Mouse (Mus musculus): ENCODE measurements at regions not wholly inside any gene's neighbourhood (a gene's known extent, or its start where the extent isn't known, plus 50 kb on each side); places are given as distances from the start of the nearest gene placed in this dataset.
A peak's percentile ranks its signal among the peaks of the same experiment; 100 is the strongest.

- Histone ChIP-seq H3K9me3 (ENCODE audit: control insufficient read depth, low read length) (no peaks in the 10 kb centered on the region), H3K9ac (ENCODE audit: low read depth, low read length) (no peak overlapping the region), H3K27me3 (replicated peaks; ENCODE audit: control insufficient read depth, insufficient read depth, low read length) (no peaks in the 10 kb centered on the region), H3K4me2 (ENCODE audit: low read length) (peak overlapping the region; percentile 31), H3K4me1 (ENCODE audit: control insufficient read depth, insufficient read depth, low read depth, low read length) (no peaks in the 10 kb centered on the region; the same call in 1 of the 2 replicates), H3K27ac (ENCODE audit: low read depth, low read length) (no peak overlapping the region), H3K36me3 (ENCODE audit: control insufficient read depth, insufficient read depth, low read length) (no peaks in the 10 kb centered on the region), H3K4me3 (ENCODE audit: low read length) (no peak overlapping the region)
- ATAC-seq = no peak
- WGBS = 46% methylated on average over 6 of the region's 6 CpGs
Observed at GRCm38 (mm10) chr12:54126306-54126705, 77.4 kb downstream of the Egln3 start.
